In the genomic region with DNA sequence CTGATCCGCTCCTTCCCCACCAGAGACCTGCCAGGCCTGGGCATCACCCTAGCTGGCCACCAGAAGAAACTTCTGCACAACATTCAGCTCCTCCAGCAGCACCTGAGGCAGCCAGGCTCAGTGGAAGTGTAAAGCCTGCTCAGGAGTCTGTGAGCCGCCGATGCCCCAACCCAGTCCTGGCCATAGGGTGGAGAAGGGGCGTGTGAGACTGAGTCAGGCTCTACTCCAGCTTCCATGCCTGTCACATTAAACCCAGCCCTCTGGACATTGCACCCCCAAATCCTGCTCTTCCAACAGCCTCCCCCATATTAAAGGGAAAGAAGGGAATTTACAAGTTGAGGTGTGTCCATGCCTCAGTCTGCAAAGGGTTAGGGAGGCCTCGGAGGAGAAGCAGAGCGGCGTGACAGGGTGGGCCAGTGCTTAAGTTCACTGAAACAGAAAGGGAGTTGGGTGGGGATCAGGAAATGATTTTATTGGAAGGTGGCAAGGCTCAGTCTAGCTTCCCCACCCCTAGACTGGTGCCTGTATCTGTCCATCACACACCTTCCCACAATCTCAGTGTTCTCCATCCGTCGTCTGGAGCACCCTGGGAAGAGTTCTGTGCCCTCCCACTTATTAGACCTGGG, we compare ENCODE assay signal across 26 mouse cellular contexts. TPM values are rescaled to one million over a fixed set of nuclear protein-coding genes. Genes with fewer than 3 reads are reported as not detected.
DNase-seq lines count a peak whose midpoint lies in the region; ATAC-seq and TF ChIP-seq lines count a peak whose summit lies in the region.
"Had no signal": no experiment of that assay in that cellular context is flagged by ENCODE, and none has a peak within 500 bp of the region (broad histone marks: within the 10 kb centered on the region; RNA-seq: fewer than 3 reads in every experiment).

No protein-coding gene starts in this region.

- no peak overlapping the region for H3K4me2 ChIP-seq in hindbrain, embryonic 13.5 days
- no peak overlapping the region for H3K4me2 ChIP-seq in hindbrain, embryonic 14.5 days (replicated peaks)
- no peak overlapping the region for H3K4me2 ChIP-seq in stomach, embryonic 16.5 days (ENCODE audit: low read depth, low read length)
- no peak overlapping the region for H3K4me2 ChIP-seq in stomach, postnatal 0 days (replicated peaks; ENCODE audit: low read depth)
- no peak overlapping the region for H3K4me2 ChIP-seq in intestine, postnatal 0 days (replicated peaks; ENCODE audit: low read depth)
- H3K4me2 ChIP-seq: forebrain, embryonic 13.5 days; heart, embryonic 13.5 days; hindbrain, embryonic 12.5 days had no signal

- H3K4me1 ChIP-seq in hindbrain, embryonic 13.5 days (replicated peaks): no peaks in the 10 kb centered on the region
- no peaks in the 10 kb centered on the region for H3K4me1 ChIP-seq in hindbrain, embryonic 14.5 days (replicated peaks; ENCODE audit: control insufficient read depth, insufficient read depth, low read length)
- H3K4me1 ChIP-seq in stomach, embryonic 16.5 days (ENCODE audit: control insufficient read depth, insufficient read depth, low read length): no peaks in the 10 kb centered on the region
- H3K4me1 ChIP-seq in stomach, postnatal 0 days (replicated peaks; ENCODE audit: control insufficient read depth, insufficient read depth): no peaks in the 10 kb centered on the region
- no peaks in the 10 kb centered on the region for H3K4me1 ChIP-seq in intestine, postnatal 0 days (replicated peaks; ENCODE audit: control insufficient read depth, insufficient read depth, low read length)
- H3K4me1 ChIP-seq: forebrain, embryonic 10.5 days; forebrain, embryonic 13.5 days; hindbrain, embryonic 12.5 days had no signal

- H3K36me3 ChIP-seq in hindbrain, embryonic 13.5 days: peaks cover 66% of the 10 kb centered on the region
- peaks cover 44% of the 10 kb centered on the region for H3K36me3 ChIP-seq in hindbrain, embryonic 14.5 days (replicated peaks; ENCODE audit: control insufficient read depth, insufficient read depth)
- no peaks in the 10 kb centered on the region for H3K36me3 ChIP-seq in stomach, embryonic 16.5 days (ENCODE audit: control insufficient read depth, insufficient read depth, low read length)
- H3K36me3 ChIP-seq in stomach, postnatal 0 days (ENCODE audit: control insufficient read depth, insufficient read depth, low read length): no peaks in the 10 kb centered on the region
- no peaks in the 10 kb centered on the region for H3K36me3 ChIP-seq in intestine, postnatal 0 days (ENCODE audit: control insufficient read depth, insufficient read depth)
- H3K36me3 ChIP-seq: heart, embryonic 13.5 days had no signal

- DNase-seq in hindbrain, embryonic 14.5 days (ENCODE audit: low spot score): no peak
- DNase-seq in stomach, postnatal 0 days (ENCODE audit: low spot score): no peak
- DNase-seq in adrenal gland, postnatal 36 days: no peak
- DNase-seq: adrenal gland, adult 2 months; adrenal gland, postnatal 14 days; cerebellum, adult 18-20 months; cerebellum, adult 9-10 months; cerebellum, postnatal 14 days; gastrocnemius, postnatal 10 days; gastrocnemius, postnatal 36 days had no signal

- H3K9me3 ChIP-seq in hindbrain, embryonic 13.5 days: no peaks in the 10 kb centered on the region
- no peaks in the 10 kb centered on the region for H3K9me3 ChIP-seq in hindbrain, embryonic 14.5 days (ENCODE audit: control insufficient read depth, low read length)
- H3K9me3 ChIP-seq in stomach, embryonic 16.5 days (replicated peaks; ENCODE audit: control insufficient read depth, low read length): no peaks in the 10 kb centered on the region
- no peaks in the 10 kb centered on the region for H3K9me3 ChIP-seq in stomach, postnatal 0 days (ENCODE audit: control insufficient read depth, low read length)
- no peaks in the 10 kb centered on the region for H3K9me3 ChIP-seq in intestine, postnatal 0 days (ENCODE audit: control insufficient read depth)
- H3K9me3 ChIP-seq: forebrain, embryonic 10.5 days; forebrain, embryonic 13.5 days; heart, embryonic 13.5 days; hindbrain, embryonic 12.5 days had no signal

- no peak overlapping the region for H3K27ac ChIP-seq in hindbrain, embryonic 13.5 days
- H3K27ac ChIP-seq in hindbrain, embryonic 14.5 days: no peak overlapping the region
- H3K27ac ChIP-seq in stomach, embryonic 16.5 days (ENCODE audit: low read length): no peak overlapping the region
- no peak overlapping the region for H3K27ac ChIP-seq in stomach, postnatal 0 days (replicated peaks)
- H3K27ac ChIP-seq in intestine, postnatal 0 days (ENCODE audit: low read depth, low read length): no peak overlapping the region
- H3K27ac ChIP-seq: forebrain, embryonic 10.5 days; forebrain, embryonic 13.5 days; heart, embryonic 13.5 days; hindbrain, embryonic 12.5 days; hindbrain, postnatal 0 days had no signal

- no peak for TF ChIP-seq CTCF in stomach, postnatal 0 days (IDR thresholded peaks at IDR 0.05; ENCODE audit: low read depth)
- TF ChIP-seq CTCF in intestine, postnatal 0 days (IDR thresholded peaks at IDR 0.05; ENCODE audit: low read depth): no peak

- ATAC-seq in hindbrain, embryonic 13.5 days (ENCODE audit: low FRiP score): 0 out of 2 replicates have a peak, but pooled peaks have one; percentile 3
- no peak for ATAC-seq in hindbrain, embryonic 14.5 days (ENCODE audit: low FRiP score)
- ATAC-seq in stomach, embryonic 16.5 days (ENCODE audit: insufficient read depth, low FRiP score): 0 out of 2 replicates have a peak, but pooled peaks have one; percentile 26
- ATAC-seq in stomach, postnatal 0 days (ENCODE audit: low FRiP score, low TSS enrichment): no peak
- peak; percentile 54 for ATAC-seq in intestine, postnatal 0 days
- ATAC-seq: CD4-positive, CD25-positive, alpha-beta regulatory T cell, adult 4 months; forebrain, embryonic 13.5 days; forebrain, embryonic 16.5 days; hindbrain, postnatal 0 days; inflammation-experienced regulatory T-cells, adult 6 months had no signal

- no peaks in the 10 kb centered on the region for H3K27me3 ChIP-seq in hindbrain, embryonic 13.5 days
- no peaks in the 10 kb centered on the region for H3K27me3 ChIP-seq in hindbrain, embryonic 14.5 days (ENCODE audit: control insufficient read depth, insufficient read depth, low read length)
- no peaks in the 10 kb centered on the region for H3K27me3 ChIP-seq in stomach, embryonic 16.5 days (ENCODE audit: control insufficient read depth, insufficient read depth, low read length)
- H3K27me3 ChIP-seq in stomach, postnatal 0 days (ENCODE audit: control insufficient read depth, insufficient read depth, low read length): no peaks in the 10 kb centered on the region
- no peaks in the 10 kb centered on the region for H3K27me3 ChIP-seq in intestine, postnatal 0 days (replicated peaks; ENCODE audit: control insufficient read depth, insufficient read depth, low read length)
- H3K27me3 ChIP-seq: forebrain, embryonic 13.5 days; heart, embryonic 13.5 days; hindbrain, embryonic 12.5 days had no signal

- H3K4me3 ChIP-seq in hindbrain, embryonic 13.5 days: no peak overlapping the region
- H3K4me3 ChIP-seq in hindbrain, embryonic 14.5 days (replicated peaks; ENCODE audit: low read length): no peak overlapping the region
- H3K4me3 ChIP-seq in stomach, embryonic 16.5 days (replicated peaks; ENCODE audit: low read length): no peak overlapping the region
- no peak overlapping the region for H3K4me3 ChIP-seq in stomach, postnatal 0 days (ENCODE audit: low read depth, low read length)
- no peak overlapping the region for H3K4me3 ChIP-seq in intestine, postnatal 0 days (ENCODE audit: low read depth, low read length)
- H3K4me3 ChIP-seq: forebrain, embryonic 10.5 days; forebrain, embryonic 13.5 days; heart, embryonic 13.5 days; hindbrain, embryonic 12.5 days had no signal

- WGBS in hindbrain, embryonic 13.5 days: 93% methylated on average over 9 of the region's 9 CpGs
- 95% methylated on average over 9 of the region's 9 CpGs for WGBS in hindbrain, embryonic 14.5 days
- 85% methylated on average over 9 of the region's 9 CpGs for WGBS in stomach, embryonic 16.5 days
- 74% methylated on average over 9 of the region's 9 CpGs for WGBS in stomach, postnatal 0 days
- 55% methylated on average over 9 of the region's 9 CpGs for WGBS in intestine, postnatal 0 days

- H3K9ac ChIP-seq in hindbrain, embryonic 13.5 days: no peak overlapping the region
- H3K9ac ChIP-seq in hindbrain, embryonic 14.5 days: no peak overlapping the region
- no peak overlapping the region for H3K9ac ChIP-seq in stomach, embryonic 16.5 days (ENCODE audit: low read length)
- no peak overlapping the region for H3K9ac ChIP-seq in stomach, postnatal 0 days (ENCODE audit: low read length)
- no peak overlapping the region for H3K9ac ChIP-seq in intestine, postnatal 0 days (ENCODE audit: low read depth, low read length)
- H3K9ac ChIP-seq: forebrain, embryonic 13.5 days; heart, embryonic 13.5 days; hindbrain, embryonic 12.5 days had no signal

- no peak for TF ChIP-seq EP300 in stomach, postnatal 0 days (optimal IDR thresholded peaks at IDR 0.05)

RNA-seq across cellular contexts. Expression of gene Ephb6, which starts 15.0 kb away (rescaled TPM):
- 28.3 and 29.5 TPM in 2 replicates for polyA plus RNA-seq in hindbrain, embryonic 13.5 days (2015; fragmentation: Nextera tagmentation; extraction: Ambion mirVana)
- polyA plus RNA-seq in hindbrain, embryonic 14.5 days (2014; fragmentation: Nextera tagmentation; extraction: Ambion mirVana): 33.5 and 41.7 TPM in 2 replicates
- polyA plus RNA-seq in stomach, embryonic 16.5 days (2015; fragmentation: Nextera tagmentation; extraction: Ambion mirVana): 11.0 and 11.7 TPM in 2 replicates
- 23.5 and 24.3 TPM in 2 replicates for polyA plus RNA-seq in stomach, postnatal 0 days (2015; fragmentation: Nextera tagmentation; extraction: Ambion mirVana)
- 2.7 and 2.8 TPM in 2 replicates for polyA plus RNA-seq in intestine, postnatal 0 days (2015; fragmentation: Nextera tagmentation; extraction: Ambion mirVana)
- total RNA-seq in adrenal gland, postnatal 36 days (2021): 10 to 100 TPM in 1 of 2 experiments, 1 to 10 TPM in 1; 4.4 to 19.0 TPM

RNA-seq across cellular contexts. Expression of gene Trpv6, which starts 15.9 kb away (rescaled TPM):
- polyA plus RNA-seq in hindbrain, embryonic 13.5 days (2015; fragmentation: Nextera tagmentation; extraction: Ambion mirVana): 0.70 and 0.87 TPM in 2 replicates
- 0.92 and 1.4 TPM in 2 replicates for polyA plus RNA-seq in hindbrain, embryonic 14.5 days (2014; fragmentation: Nextera tagmentation; extraction: Ambion mirVana)
- 10.0 and 10.9 TPM in 2 replicates for polyA plus RNA-seq in stomach, embryonic 16.5 days (2015; fragmentation: Nextera tagmentation; extraction: Ambion mirVana)
- polyA plus RNA-seq in stomach, postnatal 0 days (2015; fragmentation: Nextera tagmentation; extraction: Ambion mirVana): 7.1 and 8.4 TPM in 2 replicates
- 0.72 and 1.5 TPM in 2 replicates for polyA plus RNA-seq in intestine, postnatal 0 days (2015; fragmentation: Nextera tagmentation; extraction: Ambion mirVana)
- total RNA-seq in adrenal gland, postnatal 36 days (2021): not detected
- total RNA-seq: adrenal gland, adult 2 months; adrenal gland, postnatal 14 days; gastrocnemius, adult 18-20 months; gastrocnemius, postnatal 10 days; gastrocnemius, postnatal 36 days; granulocyte monocyte progenitor cell, adult 5-6 weeks; heart, postnatal 14 days; hematopoietic stem cell, adult 5-6 weeks; hindbrain, postnatal 0 days; MEL had no signal
- polyA plus RNA-seq: adrenal gland, adult 2 months had no signal

Comparison
In these comparisons a context has a peak if more than half of its experiments do, and no peak if none do; other contexts are left out.
1. ATAC-seq: peak in hindbrain, embryonic 13.5 days (single experiment), stomach, embryonic 16.5 days (single experiment) and intestine, postnatal 0 days (single experiment); none in hindbrain, embryonic 14.5 days (single experiment) and stomach, postnatal 0 days (single experiment).